Mouse (Mus musculus): ENCODE results near the gene Cryge. TPM values are rescaled to one million over a fixed set of nuclear protein-coding genes. Genes with fewer than 3 reads are reported as not detected.

Cryge gene
- polyA plus RNA-seq, 1 experiment from 2014 or later: not detected

- Histone ChIP-seq H3K27me3 (no peaks in the 10 kb centered on the region), H3K4me3 (replicated peaks) (no peak overlapping the region), H3K27ac (no peak overlapping the region), H3K4me1 (replicated peaks) (no peaks in the 10 kb centered on the region), H3K4me2 (no peak overlapping the region), H3K36me3 (no peaks in the 10 kb centered on the region), H3K9ac (replicated peaks) (no peak overlapping the region), H3K9me3 (no peaks in the 10 kb centered on the region)
- peak; percentile 59; the same call in 1 of the 2 replicates for ATAC-seq (ENCODE audit: insufficient number of reproducible peaks, insufficient read depth, low FRiP score, low TSS enrichment, low read depth)
- 17% methylated on average over 9 of the region's 9 CpGs for WGBS
Observed at GRCm38 (mm10) chr1:65010153-65010552, 40.8 kb downstream of the Cryge start.

GRCm38 (mm10) chr1:65005575-65005974 lies 45.4 kb downstream of the Cryge start:
- H3K9me3 ChIP-seq: no peaks in the 10 kb centered on the region
- H3K4me1 ChIP-seq (replicated peaks): no peaks in the 10 kb centered on the region
- no peaks in the 10 kb centered on the region for H3K36me3 ChIP-seq
- no peak overlapping the region for H3K27ac ChIP-seq
- no peak overlapping the region for H3K4me2 ChIP-seq
- H3K9ac ChIP-seq (replicated peaks): no peak overlapping the region
- H3K4me3 ChIP-seq (replicated peaks): no peak overlapping the region
- 90% methylated on average over 6 of the region's 6 CpGs for WGBS
- no peaks in the 10 kb centered on the region for H3K27me3 ChIP-seq
- ATAC-seq (ENCODE audit: insufficient number of reproducible peaks, insufficient read depth, low FRiP score, low TSS enrichment, low read depth): no peak

- no peaks in the 10 kb centered on the region for H3K9me3 ChIP-seq
- H3K4me3 ChIP-seq (replicated peaks): no peak overlapping the region
- no peak overlapping the region for H3K27ac ChIP-seq
- H3K27me3 ChIP-seq: no peaks in the 10 kb centered on the region
- no peaks in the 10 kb centered on the region for H3K4me1 ChIP-seq (replicated peaks)
- WGBS: 83% methylated on average over 4 of the region's 4 CpGs
- ATAC-seq (ENCODE audit: insufficient number of reproducible peaks, insufficient read depth, low FRiP score, low TSS enrichment, low read depth): no peak
- H3K4me2 ChIP-seq: no peak overlapping the region
- no peak overlapping the region for H3K9ac ChIP-seq (replicated peaks)
- no peaks in the 10 kb centered on the region for H3K36me3 ChIP-seq
Observed at GRCm38 (mm10) chr1:65004526-65004925, 46.4 kb downstream of the Cryge start.

Other genes with a start within 250 kb of the Cryge start
- 11.1 and 13.8 TPM in 2 replicates for gene Plekhm3, start 94.3 kb downstream of the Cryge start, polyA plus RNA-seq (2016; fragmentation: Nextera tagmentation; extraction: Ambion mirVana)
- 0.18 TPM in 1 of 2 replicates, not detected in the other for gene Akr1cl, start 18.4 kb downstream of the Cryge start, polyA plus RNA-seq (2016; fragmentation: Nextera tagmentation; extraction: Ambion mirVana)
- not detected in 2 replicates for gene Crygd, start 12.3 kb upstream of the Cryge start, polyA plus RNA-seq (2016; fragmentation: Nextera tagmentation; extraction: Ambion mirVana)
- not detected in 2 replicates for gene Crygc, start 22.5 kb upstream of the Cryge start, polyA plus RNA-seq (2016; fragmentation: Nextera tagmentation; extraction: Ambion mirVana)
- gene Crygb, start 31.1 kb upstream of the Cryge start, polyA plus RNA-seq (2016; fragmentation: Nextera tagmentation; extraction: Ambion mirVana): not detected in 2 replicates
- not detected in 2 replicates for gene Cryga, start 52.2 kb upstream of the Cryge start, polyA plus RNA-seq (2016; fragmentation: Nextera tagmentation; extraction: Ambion mirVana)
- 0.46 TPM in 1 of 2 replicates, not detected in the other for gene Gm28845, start 68.4 kb upstream of the Cryge start, polyA plus RNA-seq (2016; fragmentation: Nextera tagmentation; extraction: Ambion mirVana)
- gene D630023F18Rik, start 72.1 kb upstream of the Cryge start, polyA plus RNA-seq (2016; fragmentation: Nextera tagmentation; extraction: Ambion mirVana): 0.14 and 0.24 TPM in 2 replicates
- 139 and 140 TPM in 2 replicates for gene Idh1, start 135.4 kb upstream of the Cryge start, polyA plus RNA-seq (2016; fragmentation: Nextera tagmentation; extraction: Ambion mirVana)
- gene Pikfyve, start 135.5 kb upstream of the Cryge start, polyA plus RNA-seq (2016; fragmentation: Nextera tagmentation; extraction: Ambion mirVana): 15.1 and 15.4 TPM in 2 replicates
- gene Pth2r, start 230.9 kb upstream of the Cryge start, polyA plus RNA-seq (2016; fragmentation: Nextera tagmentation; extraction: Ambion mirVana): 0.09 TPM in 1 of 2 replicates, not detected in the other

All from limb, embryonic 12.5 days (tissue).